Mouse (Mus musculus) lung, postnatal 0 days (tissue): ENCODE data around the gene Ptprn2. TPM values are rescaled to one million over a fixed set of nuclear protein-coding genes. Genes with fewer than 3 reads are reported as not detected.

Experiments used
- ATAC-seq: fragments of 200-750 bp; cut with Nextera tagmentation; 2 replicates; pipeline ENCODE4 v1.8.0; 2017; ENCODE audit warnings: moderate library complexity
- DNase-seq: peaks from one replicate; pipeline ENCODE4 v3.0.0-alpha.2; 2016; ENCODE audit warnings: low spot score
- H3K27ac ChIP-seq: fragments of 300-500 bp; sonication (generic); 2 replicates; pipeline ENCODE4 v1.5.1; 2014; ENCODE audit warnings: antibody characterized with exemption, mild to moderate bottlenecking, low read length, mixed read lengths
- H3K27me3 ChIP-seq: fragments of 300-500 bp; sonication (generic); replicated peaks from 2 replicates; pipeline ENCODE4 v1.6.1; 2014; ENCODE audit warnings: low read length, mixed read lengths; ENCODE audit not compliant: insufficient read depth
- H3K36me3 ChIP-seq: fragments of 300-500 bp; sonication (generic); 2 replicates; pipeline ENCODE4 v1.6.1; 2014; ENCODE audit warnings: low read length, mixed read lengths; ENCODE audit not compliant: insufficient read depth
- H3K4me1 ChIP-seq: fragments of 300-500 bp; sonication (generic); 2 replicates; pipeline ENCODE4 v1.6.1; 2014; ENCODE audit warnings: antibody characterized with exemption, low read depth, low read length, mixed read lengths; ENCODE audit not compliant: insufficient read depth
- H3K4me2 ChIP-seq: fragments of 300-500 bp; sonication (generic); replicated peaks from 2 replicates; pipeline ENCODE4 v1.6.1; 2014; ENCODE audit warnings: low read depth, mild to moderate bottlenecking, low read length, moderate library complexity, mixed read lengths
- H3K4me3 ChIP-seq: fragments of 300-500 bp; sonication (generic); 2 replicates; pipeline ENCODE4 v1.5.1; 2014; ENCODE audit warnings: low read depth, low read length
- H3K9ac ChIP-seq: fragments of 300-500 bp; sonication (generic); replicated peaks from 2 replicates; pipeline ENCODE4 v1.6.1; 2014; ENCODE audit warnings: low read depth, mild to moderate bottlenecking
- H3K9me3 ChIP-seq: fragments of 300-500 bp; sonication (generic); 2 replicates; pipeline ENCODE4 v1.6.1; 2016; ENCODE audit warnings: low read length, mixed read lengths
- CTCF ChIP-seq: IDR thresholded peaks from 2 replicates; pipeline ENCODE4 v1.5.1; 2016; ENCODE audit warnings: antibody characterized with exemption, mild to moderate bottlenecking
- EP300 ChIP-seq: IDR thresholded peaks from 2 replicates; pipeline ENCODE4 v1.6.1; 2016; ENCODE audit warnings: antibody characterized with exemption, mild to moderate bottlenecking, control low read depth
- WGBS: fragments of 180-500 bp; shearing (Covaris S2); extraction: QIAGEN DNeasy Blood & Tissue Kit; methylation state at CpG from one replicate; pipeline ENCODE4 v1.1.7; 2014; 5-methylcytosine and 5-hydroxymethylcytosine counted together
- polyA plus RNA-seq: library from polyadenylated mRNA; unstranded; fragments of >200 nt; fragmentation: Nextera tagmentation; extraction: Ambion mirVana; gene quantifications from 2 replicates; pipeline ENCODE4 v1.2.1, GENCODE M21; 2015

Gene Ptprn2
- polyA plus RNA-seq, 1 experiment from 2014 or later: 0.24 TPM

DNA sequence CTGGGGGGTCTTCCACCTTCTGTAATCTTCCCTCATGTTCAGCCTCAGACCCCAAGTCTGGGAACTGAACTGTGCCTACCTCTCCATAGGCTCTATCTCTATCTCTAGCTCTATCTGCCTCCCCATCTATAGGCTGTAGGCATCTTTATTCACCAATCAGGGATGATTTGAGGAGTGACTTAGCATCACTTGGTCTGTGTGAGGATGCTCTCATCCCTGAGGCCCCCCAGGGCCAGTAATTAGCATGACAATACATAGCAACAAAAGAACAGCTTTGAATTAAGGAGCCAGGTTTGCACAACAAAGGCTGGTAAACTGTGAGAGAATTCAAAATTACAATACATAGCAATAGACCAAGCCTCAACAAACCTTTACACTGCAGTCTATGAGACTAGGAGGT, 749.6 kb downstream of the Ptprn2 start:
- Histone ChIP-seq H3K36me3 (no peaks in the 10 kb centered on the region), H3K27ac (no peak overlapping the region), H3K4me1 (no peaks in the 10 kb centered on the region), H3K27me3 (no peaks in the 10 kb centered on the region), H3K4me3 (no peak overlapping the region), H3K9ac (no peak overlapping the region), H3K4me2 (no peak overlapping the region), H3K9me3 (no peaks in the 10 kb centered on the region)
- TF ChIP-seq EP300: no peak
- no peak for ATAC-seq
- no peak for DNase-seq

DNA sequence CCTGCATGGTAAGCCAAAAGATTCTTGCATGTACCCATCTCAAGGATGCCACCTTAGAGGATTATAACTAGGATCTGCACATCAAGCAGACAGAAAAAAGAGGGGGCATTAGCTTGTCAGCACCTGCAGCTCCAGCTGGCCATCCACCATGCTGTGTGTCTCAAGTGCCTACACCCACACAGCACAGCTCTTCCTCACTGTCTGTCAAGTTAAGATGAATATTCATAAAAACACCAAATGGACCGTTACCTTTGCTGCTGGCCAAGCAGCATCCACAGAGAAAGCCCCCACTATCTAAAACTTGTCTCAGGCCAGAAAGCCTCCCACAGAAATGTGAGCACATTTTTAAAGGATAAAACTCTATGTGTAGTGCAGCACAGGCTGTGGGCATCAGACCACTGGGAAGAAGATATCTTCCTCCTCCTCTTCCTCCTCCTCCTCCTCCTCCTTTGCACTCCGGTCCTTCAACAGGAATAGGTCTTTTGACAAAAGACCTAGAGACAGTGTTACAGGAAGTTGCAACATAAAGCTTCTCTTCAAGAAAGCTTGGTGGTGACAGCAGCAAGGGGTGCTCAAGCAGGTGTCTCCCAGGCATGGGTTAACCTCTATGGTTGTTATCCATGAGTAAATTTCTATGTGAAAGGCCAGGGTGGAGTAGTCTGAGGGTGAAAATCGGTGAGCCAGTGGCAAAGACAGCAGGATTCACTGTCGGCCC, 750.7 kb downstream of the Ptprn2 start:
- ATAC-seq (no peak), DNase-seq (no peak)
- WGBS: 70% methylated on average over 4 of the region's 4 CpGs
- Histone ChIP-seq H3K4me2 (no peak overlapping the region), H3K27ac (no peak overlapping the region), H3K9ac (no peak overlapping the region), H3K9me3 (no peaks in the 10 kb centered on the region), H3K4me3 (no peak overlapping the region), H3K27me3 (no peaks in the 10 kb centered on the region), H3K36me3 (no peaks in the 10 kb centered on the region), H3K4me1 (no peaks in the 10 kb centered on the region)
- TF ChIP-seq CTCF (no peak), EP300 (no peak)

DNA sequence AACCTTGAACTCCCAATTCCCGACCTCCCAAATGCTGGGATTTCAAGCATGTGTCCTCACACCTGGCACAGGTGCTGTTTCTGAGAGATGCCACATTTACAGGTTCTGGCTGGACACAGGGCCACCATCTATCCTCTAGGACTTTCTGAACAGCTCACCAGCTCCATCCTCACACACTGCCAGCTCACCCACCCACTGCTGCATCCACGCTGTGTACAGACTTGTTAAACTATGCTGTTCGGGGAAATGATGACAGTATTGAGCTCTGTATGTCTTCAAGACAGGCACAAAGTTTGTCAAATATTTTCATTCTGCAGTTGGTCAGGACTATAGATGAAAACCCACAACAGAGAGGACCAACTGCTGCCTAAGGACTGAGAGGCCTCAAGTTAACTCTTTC, 751.5 kb downstream of the Ptprn2 start:
- Histone ChIP-seq H3K4me3 (no peak overlapping the region), H3K27me3 (no peaks in the 10 kb centered on the region), H3K4me1 (no peaks in the 10 kb centered on the region), H3K27ac (no peak overlapping the region), H3K9me3 (no peaks in the 10 kb centered on the region), H3K4me2 (no peak overlapping the region), H3K36me3 (no peaks in the 10 kb centered on the region), H3K9ac (no peak overlapping the region)
- DNase-seq (no peak), ATAC-seq (no peak)
- 74% methylated on average over 3 of the region's 3 CpGs for WGBS
- no peak for TF ChIP-seq CTCF
- TF ChIP-seq EP300: no peak

- Histone ChIP-seq H3K4me2 (no peak overlapping the region), H3K9me3 (no peaks in the 10 kb centered on the region), H3K9ac (no peak overlapping the region), H3K27ac (no peak overlapping the region), H3K27me3 (no peaks in the 10 kb centered on the region), H3K36me3 (no peaks in the 10 kb centered on the region), H3K4me3 (no peak overlapping the region), H3K4me1 (no peaks in the 10 kb centered on the region)
- no peak for TF ChIP-seq EP300
- ATAC-seq (0 out of 2 replicates have a peak, but pooled peaks have one; percentile 21), DNase-seq (peak; percentile 30)
- 69% methylated on average over 9 of the region's 9 CpGs for WGBS
These were observed 754.6 kb downstream of the Ptprn2 start for GRCm38 (mm10) chr12:117239927-117240715.

DNA sequence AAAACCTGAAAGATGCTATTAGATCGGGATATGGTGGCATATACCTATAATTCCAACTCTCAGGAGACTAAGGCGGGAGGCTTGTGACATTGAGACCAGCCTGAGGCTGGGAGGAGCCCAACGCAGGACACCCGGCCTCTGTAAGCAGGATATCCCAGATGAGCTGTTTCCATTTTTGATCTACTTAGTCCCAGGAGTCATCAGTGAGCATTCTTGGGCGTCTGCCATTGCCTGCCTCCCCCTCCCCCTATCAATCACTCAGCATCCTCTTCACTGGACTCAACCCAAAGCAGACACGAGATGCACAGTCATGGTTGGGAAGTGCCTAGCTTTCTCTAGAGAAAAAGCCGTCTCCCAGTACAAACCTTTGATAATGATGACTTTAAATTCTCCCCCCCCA, 756.7 kb downstream of the Ptprn2 start:
- TF ChIP-seq CTCF (no peak), EP300 (0 out of 2 replicates have a peak, but pooled peaks have one; percentile 29)
- Histone ChIP-seq H3K27me3 (no peaks in the 10 kb centered on the region), H3K4me3 (no peak overlapping the region), H3K4me1 (no peaks in the 10 kb centered on the region), H3K36me3 (no peaks in the 10 kb centered on the region), H3K4me2 (no peak overlapping the region), H3K27ac (no peak overlapping the region), H3K9me3 (no peaks in the 10 kb centered on the region), H3K9ac (no peak overlapping the region)
- DNase-seq (peak; percentile 39), ATAC-seq (peak; percentile 71)
- WGBS: 45% methylated on average over 7 of the region's 7 CpGs

GRCm38 (mm10) chr12:117245885-117246478, 760.5 kb downstream of the Ptprn2 start:
- WGBS: 82% methylated on average over 17 of the region's 17 CpGs

More at GRCm38 (mm10) chr12:117245885-117246478, 760.5 kb downstream of the Ptprn2 start:
- DNase-seq (no peak), ATAC-seq (no peak)
- H3K27me3 ChIP-seq: no peaks in the 10 kb centered on the region
- no peaks in the 10 kb centered on the region for H3K4me1 ChIP-seq
- H3K9me3 ChIP-seq: no peaks in the 10 kb centered on the region
- no peak overlapping the region for H3K9ac ChIP-seq
- TF ChIP-seq CTCF: no peak
- no peak for TF ChIP-seq EP300
- no peaks in the 10 kb centered on the region for H3K36me3 ChIP-seq
- H3K4me3 ChIP-seq: no peak overlapping the region
- H3K27ac ChIP-seq: no peak overlapping the region
- H3K4me2 ChIP-seq: no peak overlapping the region
